Mouse (Mus musculus) olfactory bulb, adult 2 months (tissue): Measurements from ENCODE around the gene Rspo3.

Experiments used
- CTCF ChIP-seq: fragments of 200-500 bp; IDR thresholded peaks from 2 replicates; pipeline ENCODE4 v1.5.1; 2012; ENCODE audit warnings: low read depth, mild to moderate bottlenecking, low read length, moderate library complexity; ENCODE audit not compliant: insufficient read depth
- POLR2A ChIP-seq: fragments of 200-500 bp; IDR thresholded peaks from 2 replicates; pipeline ENCODE4 v1.6.1; 2012; ENCODE audit warnings: mild to moderate bottlenecking, low read depth, low read length, moderate library complexity; ENCODE audit not compliant: insufficient read depth

DNA sequence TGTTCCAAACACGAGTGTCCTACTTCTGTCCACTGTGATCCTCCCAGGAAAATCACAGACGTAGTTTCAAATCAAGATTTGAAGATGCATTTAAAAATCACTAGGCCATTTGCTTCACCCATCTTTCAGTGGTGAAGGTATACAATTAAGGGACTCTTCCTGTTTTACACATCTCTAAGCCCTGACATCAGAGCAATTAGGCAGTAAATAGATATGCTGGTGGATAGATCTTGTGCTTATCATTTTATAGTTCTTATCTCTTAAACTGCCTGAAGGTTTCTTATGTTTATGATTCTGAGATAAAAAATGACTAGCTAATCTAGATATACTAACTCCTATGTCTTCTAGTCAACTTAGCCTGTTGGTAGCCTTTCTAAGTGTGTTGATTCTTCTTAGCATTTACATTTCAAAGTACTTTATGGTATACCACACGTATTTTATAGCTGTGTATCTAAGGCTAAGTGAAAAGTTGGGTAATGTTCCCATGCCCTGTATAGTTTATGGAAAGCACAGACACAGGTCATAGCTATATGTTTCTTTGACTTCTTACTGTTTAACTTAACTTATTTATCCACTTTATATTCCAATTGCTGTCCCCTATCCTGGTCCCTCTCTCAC, 38.4 kb downstream of the Rspo3 start:
- TF ChIP-seq POLR2A (no peak), CTCF (no peak)
